Mouse (Mus musculus): ENCODE measurements around the gene Sh3bgr.

The Sh3bgr gene

GRCm38 (mm10) chr16:96199913-96200701 is at the start of gene Sh3bgr:
Sh3bgr (plus strand) TSS chr16:96200450.
- peak; percentile 61 for DNase-seq

GRCm38 (mm10) chr16:96150995-96151394 is 49.3 kb upstream of the Sh3bgr start:
- DNase-seq: no peak

GRCm38 (mm10) chr16:96151551-96151950 is 48.7 kb upstream of the Sh3bgr start:
- DNase-seq: peak; percentile 85

DNA sequence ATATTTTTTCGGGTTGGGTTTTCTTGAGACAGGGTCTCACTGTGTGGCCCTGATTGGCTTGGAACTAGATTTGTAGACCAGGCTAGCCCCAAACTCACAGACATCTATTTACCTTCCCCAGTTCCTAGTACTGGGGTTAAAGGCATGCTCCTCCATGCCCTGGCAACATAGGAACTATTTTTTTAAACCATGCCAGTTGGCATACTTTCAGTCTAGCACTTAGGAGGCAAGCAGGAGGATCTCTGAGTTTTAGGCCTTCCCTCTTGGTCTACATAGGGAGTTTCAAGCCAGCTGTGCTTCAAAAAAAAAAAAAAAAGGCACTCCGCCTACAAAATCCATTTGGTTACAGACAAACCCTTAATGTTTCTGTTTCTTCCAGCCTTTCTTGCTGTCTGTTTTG is 45.8 kb upstream of the Sh3bgr start:
- no peak for DNase-seq

DNA sequence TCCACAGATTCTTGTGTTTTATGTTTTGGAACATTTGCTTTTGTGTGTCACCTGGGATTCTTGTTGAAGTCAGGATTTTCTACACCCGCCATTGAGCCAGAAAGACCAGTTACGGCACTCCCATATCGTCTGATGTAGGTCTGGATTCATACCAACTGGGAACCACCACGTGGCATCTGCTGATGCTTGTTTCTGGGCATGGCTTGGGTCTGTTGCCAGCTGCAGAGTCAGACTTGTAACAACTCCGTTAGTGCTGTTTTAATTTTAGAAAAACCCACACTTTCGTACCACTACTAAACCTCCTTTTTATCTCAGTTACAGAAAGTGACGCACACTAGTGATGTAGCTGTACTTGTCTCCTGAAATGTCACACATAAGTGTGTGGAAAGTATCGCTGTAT is 44.2 kb upstream of the Sh3bgr start:
- DNase-seq: no peak

DNA sequence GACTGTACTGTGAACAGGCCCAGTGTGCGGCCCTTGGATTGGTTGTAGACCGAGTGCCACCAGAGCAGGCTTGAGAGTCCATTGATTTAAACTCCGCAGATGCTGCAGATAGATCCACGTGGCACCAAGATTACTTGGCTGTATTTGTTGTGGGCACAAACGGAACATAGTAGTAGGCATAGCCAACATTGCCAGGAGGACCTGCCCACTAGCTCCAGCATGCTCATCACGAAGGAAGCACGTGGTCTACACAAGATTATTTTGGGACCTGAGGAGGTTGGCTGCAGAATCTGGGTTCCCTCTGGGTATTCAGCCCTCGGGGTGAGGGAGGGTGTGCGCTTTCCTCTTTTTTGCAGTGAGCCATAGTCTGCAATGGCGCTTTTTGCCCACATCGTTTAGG is 43.1 kb upstream of the Sh3bgr start:
- no peak for DNase-seq

DNA sequence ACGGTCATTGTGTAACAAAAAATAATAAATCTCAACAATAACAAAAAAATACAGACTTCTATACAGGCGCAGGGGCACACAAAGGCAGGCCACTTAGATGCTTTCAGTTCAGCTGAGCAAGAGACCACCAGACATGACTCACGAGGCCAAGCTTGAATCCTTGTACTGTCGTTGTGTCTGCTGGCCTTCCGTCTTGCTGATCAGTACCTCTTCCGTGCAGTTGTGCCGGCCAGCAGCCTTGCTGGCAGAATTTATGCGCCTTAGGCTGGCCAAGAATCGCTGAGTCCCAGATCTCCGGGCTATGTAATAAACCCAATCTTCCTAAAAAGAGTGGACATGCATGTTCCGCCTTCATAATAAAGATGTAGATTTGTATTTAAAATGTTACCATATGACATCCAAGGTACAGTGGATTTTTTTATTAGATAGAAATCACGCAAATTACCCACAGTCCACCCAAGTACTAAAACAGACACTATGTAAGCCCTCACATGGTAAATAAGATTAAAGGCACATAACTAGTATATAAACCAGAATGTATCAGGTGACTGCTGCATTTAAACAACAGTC is 41.7 kb upstream of the Sh3bgr start:
- DNase-seq: no peak

GRCm38 (mm10) chr16:96159091-96159731 is 41.0 kb upstream of the Sh3bgr start:
- peak; percentile 65 for DNase-seq

DNA sequence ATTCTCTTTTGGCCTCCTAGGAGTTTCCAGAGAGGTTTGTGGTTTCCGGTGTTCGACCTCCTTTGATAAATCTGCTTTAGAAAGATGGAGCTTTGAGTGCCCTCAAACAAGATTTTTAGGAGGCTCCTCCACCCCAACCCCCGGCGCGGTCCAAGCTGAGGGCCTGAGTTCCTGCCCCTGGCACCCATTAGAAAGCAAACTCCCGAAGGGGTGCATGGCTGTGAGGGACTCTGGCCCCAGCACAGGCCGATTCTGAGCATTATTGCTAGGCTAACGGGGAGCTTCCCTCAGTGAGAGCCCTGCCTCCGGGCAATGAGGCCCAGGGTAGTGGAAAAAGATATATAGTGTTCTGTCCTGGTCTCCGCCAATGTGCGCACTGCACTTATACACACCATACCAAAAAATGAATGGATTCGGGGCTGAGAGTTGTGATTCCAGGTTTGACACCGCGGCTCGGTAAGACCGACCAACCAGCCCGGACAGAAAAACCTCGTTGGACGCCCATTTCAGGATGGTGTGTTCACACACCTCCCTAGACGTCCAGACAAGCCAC is 40.4 kb upstream of the Sh3bgr start:
- no peak for DNase-seq

GRCm38 (mm10) chr16:96160927-96161326 is 39.3 kb upstream of the Sh3bgr start:
- DNase-seq: no peak

DNA sequence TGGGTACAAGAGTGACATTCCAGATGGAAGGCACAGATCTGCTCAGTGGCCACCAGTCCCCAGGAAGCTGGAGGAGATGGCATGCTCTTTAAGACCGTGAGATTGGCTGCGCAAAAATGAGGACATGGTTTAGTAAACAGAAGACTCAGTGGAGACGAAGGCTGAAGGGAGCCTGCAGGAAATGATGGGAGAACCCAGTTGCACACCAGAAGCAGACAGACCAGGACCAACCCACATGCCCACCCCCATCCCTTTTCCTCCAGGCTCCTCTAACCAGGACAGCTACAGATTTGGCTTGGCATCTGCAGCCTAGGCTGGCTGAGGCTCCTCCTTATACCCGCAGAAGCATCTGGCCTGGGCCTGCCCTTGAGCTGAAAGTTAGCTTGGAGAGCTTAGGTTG is 38.9 kb upstream of the Sh3bgr start:
- DNase-seq: no peak

GRCm38 (mm10) chr16:96165723-96166264 is 34.5 kb upstream of the Sh3bgr start:
- DNase-seq: no peak

- no peak for DNase-seq
Measured at GRCm38 (mm10) chr16:96168837-96169236, 31.4 kb upstream of the Sh3bgr start.

DNA sequence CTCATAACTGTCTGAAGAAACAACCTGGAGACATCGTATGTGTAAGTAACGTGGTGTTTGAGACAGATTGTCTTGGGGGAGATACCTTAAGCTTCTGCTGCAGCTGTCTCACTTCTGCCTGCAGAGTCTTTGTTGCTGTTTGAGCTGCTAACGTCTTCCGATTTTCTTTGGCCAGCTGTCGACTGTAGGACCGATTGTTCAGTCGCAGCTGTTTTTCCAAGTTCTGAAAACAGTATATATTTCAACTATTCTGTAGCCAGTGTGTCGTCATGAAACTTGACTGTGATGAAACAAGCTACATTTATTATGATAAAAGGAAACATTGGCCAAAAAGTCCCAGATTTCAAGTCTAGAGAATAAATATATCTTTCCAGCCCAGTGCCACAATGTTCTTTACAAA is 26.6 kb upstream of the Sh3bgr start:
- no peak for DNase-seq

- DNase-seq: peak; percentile 72
Measured at GRCm38 (mm10) chr16:96175399-96175798, 24.9 kb upstream of the Sh3bgr start.

- no peak for DNase-seq
Measured at GRCm38 (mm10) chr16:96179156-96179555, 21.1 kb upstream of the Sh3bgr start.

- no peak for DNase-seq
Measured at GRCm38 (mm10) chr16:96187619-96188018, 12.6 kb upstream of the Sh3bgr start.

DNA sequence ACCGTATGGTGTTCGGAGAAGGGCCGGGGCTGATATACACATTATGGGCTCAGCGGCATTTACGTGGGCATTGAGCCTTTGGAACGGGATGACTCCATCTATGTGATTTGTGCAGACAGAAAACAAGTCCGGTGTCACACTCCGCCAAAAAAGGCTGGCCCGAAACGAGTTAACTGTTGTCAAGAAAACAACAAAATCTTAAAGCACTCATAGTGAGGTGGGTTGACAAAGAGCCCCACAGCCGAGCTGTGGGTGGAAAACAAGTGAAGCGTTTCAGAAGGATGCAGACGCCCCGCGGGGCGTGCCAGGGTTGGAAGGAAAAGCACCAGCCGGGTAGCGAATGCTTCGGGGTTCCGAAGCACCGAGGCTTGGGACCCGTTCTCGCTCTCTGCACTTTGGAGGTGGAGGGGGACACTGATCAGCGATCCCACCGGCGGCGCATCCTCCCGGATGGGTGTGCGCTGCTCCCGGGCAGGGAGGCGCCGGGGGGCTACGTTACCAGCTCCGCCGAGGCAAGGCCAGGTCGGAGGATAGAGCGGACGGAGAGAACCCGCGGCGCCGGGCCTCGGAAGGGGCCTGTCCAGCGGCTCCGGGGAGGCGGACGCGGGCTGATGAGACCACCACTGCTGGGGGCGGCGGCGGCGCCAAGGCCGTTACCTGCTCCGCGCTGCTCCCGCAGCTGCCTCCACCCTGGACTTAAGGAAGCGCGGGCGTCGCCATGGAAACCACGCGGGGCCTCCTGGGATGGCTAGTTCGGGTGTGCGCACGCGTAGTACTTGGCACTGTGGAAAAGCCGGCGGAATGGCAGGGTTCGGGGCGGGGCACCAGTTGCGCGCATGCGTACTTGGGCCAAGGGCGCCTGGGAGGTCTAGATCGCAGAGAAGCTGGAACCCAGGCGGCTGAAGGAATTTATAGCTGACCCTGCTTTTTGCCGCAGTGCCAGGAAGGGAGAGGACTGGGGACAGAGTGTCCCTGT is 8.4 kb upstream of the Sh3bgr start, which contains the start of gene Lca5l:
Gene Lca5l (minus strand): TSS at position 741 of the 976 bp plus-strand sequence.
- DNase-seq: peak; percentile 100

DNA sequence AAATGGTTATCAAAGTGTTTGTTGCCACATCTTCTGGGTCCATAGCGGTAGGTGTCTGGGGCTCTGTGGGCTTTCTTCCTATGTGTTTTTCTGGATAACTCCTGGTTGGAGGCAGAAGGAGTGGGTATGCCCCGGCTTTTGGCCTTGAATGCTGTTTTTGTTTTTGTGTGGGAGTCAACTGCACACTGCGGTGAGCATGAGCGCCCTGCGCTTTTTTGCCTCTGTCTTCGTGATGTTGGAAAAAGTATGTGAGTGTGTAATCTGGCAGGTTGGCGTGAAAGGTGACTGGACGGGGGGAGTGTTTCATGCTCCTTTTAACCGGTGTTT is 415 bp downstream of the Sh3bgr start:
- no peak for DNase-seq

DNA sequence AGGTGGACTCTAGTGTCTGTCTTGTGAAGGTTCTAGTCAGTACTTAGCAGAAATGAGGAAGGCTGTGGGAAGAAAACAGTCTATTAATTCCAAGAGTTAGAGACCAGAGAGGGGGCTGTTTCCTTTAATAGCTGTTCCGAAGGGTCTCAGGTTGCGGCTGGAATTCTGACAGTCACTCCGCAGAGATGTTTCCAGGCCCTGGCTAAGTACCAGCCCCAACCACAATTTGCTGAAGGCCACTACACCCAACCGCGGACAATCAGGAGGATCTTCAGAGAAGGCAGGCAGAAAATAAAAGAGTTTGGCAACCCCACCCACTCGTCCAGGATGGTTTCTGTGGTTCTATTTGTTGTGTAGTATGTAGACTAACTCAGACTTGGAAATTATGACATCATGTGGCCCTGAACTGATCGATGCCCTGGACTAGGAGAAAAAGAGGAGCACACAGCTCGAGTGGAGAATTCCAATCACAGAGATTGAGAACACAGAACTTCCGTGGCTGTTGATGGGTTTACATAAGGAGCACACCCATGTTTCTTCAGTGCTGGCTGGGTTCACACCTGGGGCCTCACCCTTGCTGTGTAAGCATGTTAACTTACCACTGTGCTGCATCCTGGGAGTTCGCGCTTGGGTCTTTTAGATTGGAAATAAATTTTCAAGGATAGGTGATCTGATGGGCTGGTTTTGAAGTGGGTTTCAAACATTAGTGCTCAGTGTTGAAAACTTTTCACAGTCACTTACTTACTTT is 1.4 kb downstream of the Sh3bgr start:
- DNase-seq: no peak

DNA sequence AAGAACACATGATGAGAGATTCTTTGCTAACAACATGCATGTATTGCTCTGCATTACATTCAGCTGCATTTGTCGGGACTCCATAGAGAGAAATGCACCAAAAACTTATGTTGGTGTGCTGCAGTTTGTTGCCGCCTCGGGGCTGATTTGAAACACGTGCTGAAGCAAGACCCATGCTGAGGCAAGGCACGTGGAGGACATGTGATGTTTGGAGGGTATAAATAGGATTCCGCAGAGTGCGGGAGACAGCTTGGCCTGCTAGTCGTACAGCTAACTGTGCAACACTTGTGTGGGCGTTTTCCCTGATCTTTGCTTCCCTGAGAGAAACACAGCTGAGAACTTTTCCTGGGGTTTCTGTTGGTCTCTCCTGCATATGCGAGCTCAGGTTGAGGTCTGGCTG is 9.5 kb downstream of the Sh3bgr start:
- DNase-seq: no peak

- no peak for DNase-seq
Measured at GRCm38 (mm10) chr16:96210856-96211255, 10.6 kb downstream of the Sh3bgr start.
